Mouse (Mus musculus) MEL (cell line): ENCODE results near the gene Lonrf2.

Experiments
- CTCF ChIP-seq, 3 experiments: IDR thresholded peaks in 2 of 3; conservative IDR thresholded peaks in 1 of 3; 2 replicates each; pipeline ENCODE4 v1.5.1; 2011 to 2012; ENCODE audit warnings: low read length in 3 of 3, low read depth in 2 of 3, mild to moderate bottlenecking in 2 of 3, improper control_type of control experiment in 1 of 3, inconsistent platforms in 1 of 3, mixed read lengths in 1 of 3, moderate library complexity in 1 of 3; ENCODE audit not compliant: control insufficient read depth in 1 of 3, insufficient read depth in 1 of 3, poor library complexity in 1 of 3, severe bottlenecking in 1 of 3
- EP300 ChIP-seq, 2 experiments: IDR thresholded peaks; 2 replicates each; pipeline ENCODE4 v1.6.1; 2011; ENCODE audit warnings: improper control_type of control experiment in 2 of 2, low read length in 2 of 2, low read depth in 1 of 2, mild to moderate bottlenecking in 1 of 2
- GATA1 ChIP-seq: IDR thresholded peaks from 2 replicates; pipeline ENCODE4 v1.6.1; 2011; ENCODE audit warnings: low read depth, low read length, improper control_type of control experiment
- MAX ChIP-seq: IDR thresholded peaks from 2 replicates; pipeline ENCODE4 v1.6.1; 2011; ENCODE audit warnings: low read length, improper control_type of control experiment
- POLR2A ChIP-seq, 2 experiments: IDR thresholded peaks; 2 replicates each; pipeline ENCODE4 v1.6.1; 2011 to 2012; ENCODE audit warnings: low read length in 2 of 2, mild to moderate bottlenecking in 2 of 2, control low read depth in 1 of 2, improper control_type of control experiment in 1 of 2, low read depth in 1 of 2, moderate library complexity in 1 of 2; ENCODE audit not compliant: control insufficient read depth in 1 of 2, insufficient read depth in 1 of 2, poor library complexity in 1 of 2
- POLR2AphosphoS2 ChIP-seq: IDR thresholded peaks from 2 replicates; pipeline ENCODE4 v1.6.1; 2011; ENCODE audit warnings: low read length, improper control_type of control experiment
- RCOR1 ChIP-seq: IDR thresholded peaks from 2 replicates; pipeline ENCODE4 v1.6.1; 2012; ENCODE audit warnings: low read depth, mild to moderate bottlenecking, inconsistent platforms, low read length, improper control_type of control experiment
- ZMIZ1 ChIP-seq: IDR thresholded peaks from 2 replicates; pipeline ENCODE4 v1.6.1; 2012; ENCODE audit warnings: low read depth, mild to moderate bottlenecking, inconsistent platforms, low read length, improper control_type of control experiment, moderate library complexity

DNA sequence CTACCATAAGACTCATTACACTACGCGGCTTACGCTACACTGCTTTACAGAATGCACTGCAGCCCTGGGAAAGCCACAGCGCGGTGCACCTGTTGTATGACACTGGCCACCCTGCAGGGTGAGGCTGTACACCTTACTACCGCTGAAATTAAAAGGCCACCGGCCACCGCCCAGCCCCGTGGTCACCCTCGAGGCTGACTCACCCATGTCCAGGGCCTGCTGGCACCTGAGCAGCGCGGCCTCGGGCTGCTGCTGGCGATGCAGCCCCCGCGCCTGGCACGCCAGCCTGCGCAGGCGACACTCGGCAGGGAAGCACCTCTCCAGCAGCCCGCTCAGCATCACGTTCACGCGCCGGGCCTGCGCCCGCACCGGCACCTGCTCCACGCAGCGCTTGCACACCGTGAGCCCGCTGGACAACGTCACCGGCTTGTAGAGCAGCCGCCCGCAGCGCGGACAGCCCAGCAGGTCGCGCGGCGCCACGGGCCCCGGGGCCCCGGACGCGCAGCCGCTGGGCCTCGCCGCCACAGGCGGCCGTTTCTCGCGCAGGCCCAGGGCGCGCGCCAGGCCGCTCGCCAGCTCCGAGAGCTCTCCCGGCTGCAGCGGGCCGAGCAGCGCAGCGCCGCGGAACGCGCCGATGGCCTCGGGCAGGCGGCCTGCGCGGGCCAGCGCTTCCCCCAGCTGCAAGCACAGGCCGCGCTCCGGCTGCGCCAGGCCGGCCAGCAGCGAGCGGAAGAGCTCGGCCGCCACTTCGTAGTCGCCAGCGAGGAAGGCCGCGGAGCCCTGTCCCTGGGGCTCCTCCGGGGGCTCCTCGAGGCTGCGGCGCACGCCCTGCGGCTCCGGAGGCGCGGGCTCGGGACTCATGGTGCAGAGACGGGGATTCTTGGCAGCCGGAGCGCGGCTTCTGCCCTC is 689 bp downstream of the Lonrf2 start:
- TF ChIP-seq ZMIZ1, result no peak
- TF ChIP-seq EP300 (IDR thresholded peaks at IDR 0.05; ENCODE audit: low read depth in 1 of 2, low read length in 2 of 2), result no peak
- no peak for TF ChIP-seq POLR2A (IDR thresholded peaks at IDR 0.05; ENCODE audit: control insufficient read depth in 1 of 2, insufficient read depth in 1 of 2, low read depth in 1 of 2, low read length in 2 of 2, poor library complexity in 1 of 2)
- no peak for TF ChIP-seq GATA1
- TF ChIP-seq CTCF (IDR thresholded peaks at IDR 0.05 in 2 of 3, conservative IDR thresholded peaks at IDR 0.05 in 1 of 3; ENCODE audit: control insufficient read depth in 1 of 3, insufficient read depth in 1 of 3, low read depth in 2 of 3, low read length in 3 of 3, poor library complexity in 1 of 3, severe bottlenecking in 1 of 3), result no peak
- no peak for TF ChIP-seq MAX
- no peak for TF ChIP-seq POLR2AphosphoS2
- no peak for TF ChIP-seq RCOR1
